Mouse (Mus musculus) liver, adult 2 months (tissue): ENCODE data around the gene Gtf2h3.

Experiments used
- CTCF ChIP-seq: fragments of 200-500 bp; IDR thresholded peaks from 2 replicates; pipeline ENCODE4 v1.5.1; 2011; ENCODE audit warnings: low read depth, low read length, control low read depth
- POLR2A ChIP-seq: fragments of 200-500 bp; IDR thresholded peaks from 2 replicates; pipeline ENCODE4 v1.6.1; 2011; ENCODE audit warnings: low read length, control low read depth; ENCODE audit not compliant: insufficient read depth; ENCODE audit errors: extremely low read depth

GRCm38 (mm10) chr5:124529697-124530096 is 49.2 kb upstream of the Gtf2h3 start:
- no peak for TF ChIP-seq CTCF
- TF ChIP-seq POLR2A = no peak
